Mouse (Mus musculus): ENCODE results near the gene Paxbp1. TPM values are rescaled to one million over a fixed set of nuclear protein-coding genes. Genes with fewer than 3 reads are reported as not detected.

Paxbp1 gene
- polyA plus RNA-seq, 1 experiment from 2014 or later: 86.4 TPM

- ATAC-seq (ENCODE audit: low FRiP score) (no peak), DNase-seq (ENCODE audit: low spot score, missing footprints) (no peak)
- Histone ChIP-seq H3K27me3 (ENCODE audit: control insufficient read depth, insufficient read depth, low read length) (no peaks in the 10 kb centered on the region), H3K27ac (ENCODE audit: low read depth, low read length) (no peak overlapping the region), H3K9me3 (ENCODE audit: control insufficient read depth, low read length) (no peaks in the 10 kb centered on the region), H3K4me3 (ENCODE audit: low read depth, low read length) (no peak overlapping the region), H3K36me3 (ENCODE audit: control insufficient read depth, insufficient read depth, low read length) (no peaks in the 10 kb centered on the region), H3K4me1 (ENCODE audit: control insufficient read depth, insufficient read depth, low read length) (no peaks in the 10 kb centered on the region), H3K9ac (ENCODE audit: low read length) (no peak overlapping the region), H3K4me2 (no peak overlapping the region)
- 93% methylated on average over 4 of the region's 4 CpGs for WGBS
Observed at GRCm38 (mm10) chr16:91057261-91057660, 12.9 kb upstream of the Paxbp1 start.

- DNase-seq (ENCODE audit: low spot score, missing footprints): no peak
Observed at GRCm38 (mm10) chr16:91056043-91056821, 11.9 kb upstream of the Paxbp1 start.

DNA sequence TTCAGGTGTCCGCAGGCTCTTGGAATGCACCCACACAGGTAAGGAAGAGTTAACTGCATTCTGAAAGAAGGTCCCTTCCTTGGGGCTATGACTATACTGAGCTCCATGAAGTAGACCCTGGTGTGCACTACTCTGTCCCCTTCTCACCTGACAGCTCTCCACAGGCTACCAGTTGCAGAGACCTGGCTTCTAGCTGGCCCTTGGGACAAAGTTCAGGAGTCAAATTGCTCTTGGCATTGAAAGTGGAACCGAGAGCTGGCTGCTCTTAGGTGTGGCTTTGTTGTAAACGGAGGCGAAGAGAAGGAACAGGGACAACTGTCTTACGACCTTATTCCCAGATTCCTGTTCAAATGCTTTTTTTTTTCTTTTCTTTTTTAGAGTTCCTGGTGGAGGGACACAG lies 10.8 kb upstream of the Paxbp1 start:
- 83% methylated on average over 5 of the region's 5 CpGs for WGBS
- H3K27me3 ChIP-seq (ENCODE audit: control insufficient read depth, insufficient read depth, low read length): no peaks in the 10 kb centered on the region

More at GRCm38 (mm10) chr16:91056043-91056821, 11.9 kb upstream of the Paxbp1 start:
- no peak overlapping the region for H3K27ac ChIP-seq (ENCODE audit: low read depth, low read length)
- no peaks in the 10 kb centered on the region for H3K36me3 ChIP-seq (ENCODE audit: control insufficient read depth, insufficient read depth, low read length)
- H3K4me1 ChIP-seq (ENCODE audit: control insufficient read depth, insufficient read depth, low read length): no peaks in the 10 kb centered on the region
- H3K4me3 ChIP-seq (ENCODE audit: low read depth, low read length): no peak overlapping the region
- WGBS: 57% methylated on average over 16 of the region's 16 CpGs
- no peak overlapping the region for H3K4me2 ChIP-seq
- H3K9me3 ChIP-seq (ENCODE audit: control insufficient read depth, low read length): no peaks in the 10 kb centered on the region
- no peaks in the 10 kb centered on the region for H3K27me3 ChIP-seq (ENCODE audit: control insufficient read depth, insufficient read depth, low read length)
- no peak for ATAC-seq (ENCODE audit: low FRiP score)
- H3K9ac ChIP-seq (ENCODE audit: low read length): no peak overlapping the region

GRCm38 (mm10) chr16:91053599-91053998 lies 9.3 kb upstream of the Paxbp1 start:
- DNase-seq (ENCODE audit: low spot score, missing footprints): no peak
- no peak overlapping the region for H3K4me3 ChIP-seq (ENCODE audit: low read depth, low read length)
- H3K36me3 ChIP-seq (ENCODE audit: control insufficient read depth, insufficient read depth, low read length): no peaks in the 10 kb centered on the region
- H3K4me1 ChIP-seq (ENCODE audit: control insufficient read depth, insufficient read depth, low read length): no peaks in the 10 kb centered on the region
- no peak for ATAC-seq (ENCODE audit: low FRiP score)
- no peak overlapping the region for H3K9ac ChIP-seq (ENCODE audit: low read length)
- no peak overlapping the region for H3K27ac ChIP-seq (ENCODE audit: low read depth, low read length)
- H3K9me3 ChIP-seq (ENCODE audit: control insufficient read depth, low read length): no peaks in the 10 kb centered on the region
- 58% methylated on average over 8 of the region's 8 CpGs for WGBS
- no peaks in the 10 kb centered on the region for H3K27me3 ChIP-seq (ENCODE audit: control insufficient read depth, insufficient read depth, low read length)
- H3K4me2 ChIP-seq: no peak overlapping the region

More for the DNA sequence above, 10.8 kb upstream of the Paxbp1 start:
- no peak for ATAC-seq (ENCODE audit: low FRiP score)
- no peak overlapping the region for H3K27ac ChIP-seq (ENCODE audit: low read depth, low read length)
- H3K4me3 ChIP-seq (ENCODE audit: low read depth, low read length): no peak overlapping the region
- no peak for DNase-seq (ENCODE audit: low spot score, missing footprints)
- no peaks in the 10 kb centered on the region for H3K36me3 ChIP-seq (ENCODE audit: control insufficient read depth, insufficient read depth, low read length)
- no peak overlapping the region for H3K4me2 ChIP-seq
- H3K4me1 ChIP-seq (ENCODE audit: control insufficient read depth, insufficient read depth, low read length): no peaks in the 10 kb centered on the region
- H3K9me3 ChIP-seq (ENCODE audit: control insufficient read depth, low read length): no peaks in the 10 kb centered on the region
- no peak overlapping the region for H3K9ac ChIP-seq (ENCODE audit: low read length)

DNA sequence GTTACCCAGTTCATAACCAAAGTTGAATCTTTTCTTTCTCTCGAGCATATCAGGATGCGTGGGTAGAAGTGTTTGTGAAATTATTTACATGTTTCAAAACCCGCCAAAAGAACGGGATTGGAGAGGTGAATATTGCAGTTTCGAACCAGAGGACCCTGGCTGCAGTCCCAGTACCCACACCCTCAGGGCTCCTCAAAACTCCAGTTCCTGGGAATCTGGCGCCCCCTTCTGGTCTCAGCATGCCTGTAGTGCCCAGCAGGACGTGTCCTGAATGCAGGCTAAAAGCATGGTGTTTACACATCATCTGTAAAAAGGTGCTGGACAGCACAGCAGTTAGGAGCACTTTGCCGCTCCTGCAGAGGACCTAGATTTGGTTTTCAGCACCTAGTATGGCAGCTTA lies 1.2 kb upstream of the Paxbp1 start:
- H3K27me3 ChIP-seq (ENCODE audit: control insufficient read depth, insufficient read depth, low read length): no peaks in the 10 kb centered on the region
- no peak overlapping the region for H3K27ac ChIP-seq (ENCODE audit: low read depth, low read length)
- 56% methylated on average over 8 of the region's 8 CpGs for WGBS
- ATAC-seq (ENCODE audit: low FRiP score) (no peak), DNase-seq (ENCODE audit: low spot score, missing footprints) (peak; percentile 92)
- H3K4me1 ChIP-seq (ENCODE audit: control insufficient read depth, insufficient read depth, low read length): peaks cover 6% of the 10 kb centered on the region
- H3K9me3 ChIP-seq (ENCODE audit: control insufficient read depth, low read length): no peaks in the 10 kb centered on the region
- H3K4me3 ChIP-seq (ENCODE audit: low read depth, low read length): no peak overlapping the region
- no peak overlapping the region for H3K9ac ChIP-seq (ENCODE audit: low read length)
- H3K4me2 ChIP-seq: no peak overlapping the region
- 0 out of 2 replicates have a peak, but pooled peaks cover under 1% of the 10 kb centered on the region for H3K36me3 ChIP-seq (ENCODE audit: control insufficient read depth, insufficient read depth, low read length)

- under 1% methylated on average over 57 of the region's 63 CpGs for WGBS
Observed at GRCm38 (mm10) chr16:91043461-91044248, 688 bp downstream of the Paxbp1 start.

GRCm38 (mm10) chr16:91042640-91043039 lies 1.7 kb downstream of the Paxbp1 start:
- H3K36me3 ChIP-seq (ENCODE audit: control insufficient read depth, insufficient read depth, low read length): 0 out of 2 replicates have a peak, but pooled peaks cover 2% of the 10 kb centered on the region
- H3K9me3 ChIP-seq (ENCODE audit: control insufficient read depth, low read length): no peaks in the 10 kb centered on the region
- 67% methylated on average over 1 of the region's 1 CpGs for WGBS
- peak overlapping the region; percentile 13; the same call in 1 of the 2 replicates for H3K4me3 ChIP-seq (ENCODE audit: low read depth, low read length)
- peak overlapping the region; percentile 40; the same call in 1 of the 2 replicates for H3K9ac ChIP-seq (ENCODE audit: low read length)
- ATAC-seq (ENCODE audit: low FRiP score): no peak
- H3K27me3 ChIP-seq (ENCODE audit: control insufficient read depth, insufficient read depth, low read length): no peaks in the 10 kb centered on the region
- no peak for DNase-seq (ENCODE audit: low spot score, missing footprints)
- H3K4me1 ChIP-seq (ENCODE audit: control insufficient read depth, insufficient read depth, low read length): peaks cover 6% of the 10 kb centered on the region
- peak overlapping the region; percentile 73 for H3K4me2 ChIP-seq
- no peak overlapping the region for H3K27ac ChIP-seq (ENCODE audit: low read depth, low read length)

More at GRCm38 (mm10) chr16:91043461-91044248, 688 bp downstream of the Paxbp1 start:
- Histone ChIP-seq H3K4me1 (ENCODE audit: control insufficient read depth, insufficient read depth, low read length) (peaks cover 6% of the 10 kb centered on the region), H3K4me2 (peak overlapping the region; percentile 73), H3K4me3 (ENCODE audit: low read depth, low read length) (peak overlapping the region; percentile 80), H3K27ac (ENCODE audit: low read depth, low read length) (peak overlapping the region; percentile 94), H3K9me3 (ENCODE audit: control insufficient read depth, low read length) (no peaks in the 10 kb centered on the region), H3K9ac (ENCODE audit: low read length) (peak overlapping the region; percentile 98), H3K36me3 (ENCODE audit: control insufficient read depth, insufficient read depth, low read length) (0 out of 2 replicates have a peak, but pooled peaks cover 2% of the 10 kb centered on the region), H3K27me3 (ENCODE audit: control insufficient read depth, insufficient read depth, low read length) (no peaks in the 10 kb centered on the region)
- ATAC-seq (ENCODE audit: low FRiP score) (peak; percentile 75), DNase-seq (ENCODE audit: low spot score, missing footprints) (peak; percentile 96)

DNA sequence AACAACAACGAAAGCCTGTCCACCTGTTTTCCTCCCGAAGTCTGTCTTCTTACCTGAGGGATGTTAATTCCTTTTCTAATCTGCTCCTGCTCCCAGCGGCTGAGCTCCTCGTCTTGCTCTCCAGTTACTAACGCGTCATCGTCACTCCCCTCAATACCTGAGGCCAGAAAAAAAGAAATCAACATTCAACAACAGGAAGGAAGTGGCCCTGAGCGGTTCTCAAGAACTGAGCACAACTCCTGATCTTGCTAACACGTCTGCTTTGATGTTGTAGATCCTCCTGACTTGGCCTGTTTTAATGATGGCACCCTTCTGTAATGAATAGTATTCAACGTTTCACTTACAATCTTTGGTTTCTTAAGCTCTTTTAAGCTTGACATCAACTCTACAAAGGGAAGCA lies 8.5 kb downstream of the Paxbp1 start:
- H3K36me3 ChIP-seq (ENCODE audit: control insufficient read depth, insufficient read depth, low read length): peaks cover 26% of the 10 kb centered on the region; the same call in 1 of the 2 replicates
- no peaks in the 10 kb centered on the region for H3K9me3 ChIP-seq (ENCODE audit: control insufficient read depth, low read length)
- WGBS: 94% methylated on average over 10 of the region's 10 CpGs
- H3K27me3 ChIP-seq (ENCODE audit: control insufficient read depth, insufficient read depth, low read length): no peaks in the 10 kb centered on the region
- H3K4me3 ChIP-seq (ENCODE audit: low read depth, low read length): no peak overlapping the region
- ATAC-seq (ENCODE audit: low FRiP score): no peak
- no peak for DNase-seq (ENCODE audit: low spot score, missing footprints)
- H3K9ac ChIP-seq (ENCODE audit: low read length): no peak overlapping the region
- no peak overlapping the region for H3K27ac ChIP-seq (ENCODE audit: low read depth, low read length)
- H3K4me1 ChIP-seq (ENCODE audit: control insufficient read depth, insufficient read depth, low read length): no peaks in the 10 kb centered on the region
- H3K4me2 ChIP-seq: no peak overlapping the region

DNA sequence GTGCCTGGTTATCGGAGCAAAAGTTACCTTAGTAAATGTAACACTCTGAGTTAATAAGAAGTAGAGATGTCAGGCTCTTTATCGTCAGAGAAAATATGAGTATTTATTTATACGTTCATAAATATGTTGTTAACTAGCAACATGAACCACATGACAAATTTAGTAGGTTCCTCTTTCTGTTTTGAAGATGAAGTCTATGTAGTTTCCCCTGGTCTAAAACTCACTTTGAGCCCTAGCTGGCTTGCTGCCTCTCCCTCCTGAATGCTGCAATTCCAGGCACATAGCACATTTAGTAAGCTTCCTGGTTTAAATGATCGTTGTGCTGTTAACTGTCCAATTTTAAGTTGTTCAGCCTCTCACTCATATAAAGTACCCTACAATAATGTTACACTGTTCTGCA lies 13.6 kb downstream of the Paxbp1 start:
- Histone ChIP-seq H3K9ac (ENCODE audit: low read length) (no peak overlapping the region), H3K4me3 (ENCODE audit: low read depth, low read length) (no peak overlapping the region), H3K4me1 (ENCODE audit: control insufficient read depth, insufficient read depth, low read length) (no peaks in the 10 kb centered on the region), H3K27me3 (ENCODE audit: control insufficient read depth, insufficient read depth, low read length) (no peaks in the 10 kb centered on the region), H3K4me2 (no peak overlapping the region), H3K36me3 (ENCODE audit: control insufficient read depth, insufficient read depth, low read length) (peaks cover 33% of the 10 kb centered on the region), H3K9me3 (ENCODE audit: control insufficient read depth, low read length) (no peaks in the 10 kb centered on the region), H3K27ac (ENCODE audit: low read depth, low read length) (no peak overlapping the region)
- DNase-seq (ENCODE audit: low spot score, missing footprints) (no peak), ATAC-seq (ENCODE audit: low FRiP score) (no peak)
- WGBS: 92% methylated on average over 4 of the region's 4 CpGs

All from midbrain, embryonic 11.5 days (tissue).